Mouse (Mus musculus): ENCODE measurements around the gene Ly86. TPM values are rescaled to one million over a fixed set of nuclear protein-coding genes. Genes with fewer than 3 reads are reported as not detected.

Ly86 gene
- polyA plus RNA-seq, 1 experiment: not detected

- Histone ChIP-seq H3K36me3 (ENCODE audit: control insufficient read depth) (no peaks in the 10 kb centered on the region), H3K9me3 (ENCODE audit: control insufficient read depth, low read length) (no peaks in the 10 kb centered on the region), H3K4me3 (replicated peaks) (no peak overlapping the region), H3K4me1 (ENCODE audit: control insufficient read depth) (no peaks in the 10 kb centered on the region), H3K27me3 (ENCODE audit: control insufficient read depth) (peaks cover 17% of the 10 kb centered on the region)
- TF ChIP-seq GATA1 (IDR thresholded peaks at IDR 0.05; ENCODE audit: low read length) (no peak), TAL1 (IDR thresholded peaks at IDR 0.05; ENCODE audit: low read length) (no peak)
Observed at GRCm38 (mm10) chr13:37312951-37313350, 32.1 kb upstream of the Ly86 start.

- Histone ChIP-seq H3K4me1 (ENCODE audit: control insufficient read depth) (no peaks in the 10 kb centered on the region), H3K36me3 (ENCODE audit: control insufficient read depth) (no peaks in the 10 kb centered on the region), H3K9me3 (ENCODE audit: control insufficient read depth, low read length) (no peaks in the 10 kb centered on the region), H3K27me3 (ENCODE audit: control insufficient read depth) (no peaks in the 10 kb centered on the region), H3K4me3 (replicated peaks) (no peak overlapping the region)
- TF ChIP-seq GATA1 (IDR thresholded peaks at IDR 0.05; ENCODE audit: low read length): no peak
- no peak for TF ChIP-seq TAL1 (IDR thresholded peaks at IDR 0.05; ENCODE audit: low read length)
Observed at GRCm38 (mm10) chr13:37325504-37325903, 19.5 kb upstream of the Ly86 start.

DNA sequence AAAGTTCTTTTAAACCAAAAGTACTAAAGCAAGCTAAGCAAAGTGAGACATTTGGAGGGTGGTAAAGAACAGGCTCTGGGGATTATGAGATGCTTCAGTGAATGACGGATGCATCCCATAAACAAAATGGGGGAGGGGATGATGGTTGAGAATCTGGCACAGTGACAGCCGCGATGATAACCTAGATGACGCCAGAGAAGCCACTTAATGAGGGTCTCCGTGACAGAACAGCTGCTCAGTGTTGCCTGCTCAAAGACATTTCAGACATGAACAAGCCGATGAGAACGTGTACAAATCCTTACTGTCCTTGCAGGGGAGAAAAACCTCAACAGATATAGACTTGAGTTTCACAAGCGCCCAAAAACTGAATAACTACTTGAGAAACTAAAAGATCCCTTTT, 15.3 kb upstream of the Ly86 start:
- H3K36me3 ChIP-seq (ENCODE audit: control insufficient read depth): no peaks in the 10 kb centered on the region
- no peaks in the 10 kb centered on the region for H3K27me3 ChIP-seq (ENCODE audit: control insufficient read depth)
- TF ChIP-seq TAL1 (IDR thresholded peaks at IDR 0.05; ENCODE audit: low read length) (no peak), GATA1 (IDR thresholded peaks at IDR 0.05; ENCODE audit: low read length) (no peak)

DNA sequence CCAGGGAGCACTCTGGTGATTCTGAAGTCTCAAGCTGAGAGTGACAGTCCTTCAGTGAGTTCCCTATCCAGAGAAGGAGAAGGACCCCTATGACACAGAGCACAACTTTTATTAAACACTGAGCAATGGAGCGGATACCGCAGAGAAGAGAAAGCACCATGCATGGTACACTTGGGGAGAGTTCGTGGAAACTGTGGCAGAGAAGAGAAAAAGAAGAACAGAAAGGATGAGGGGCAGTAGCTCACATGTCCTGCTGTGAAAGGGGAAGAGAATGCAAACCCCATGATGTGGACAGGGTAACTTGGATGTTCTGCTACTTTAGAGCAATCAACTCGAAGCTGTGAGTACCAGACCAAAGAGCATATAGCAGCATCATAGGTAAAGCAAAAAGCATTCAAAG, 14.0 kb upstream of the Ly86 start:
- TF ChIP-seq GATA1 (IDR thresholded peaks at IDR 0.05; ENCODE audit: low read length) (no peak), TAL1 (IDR thresholded peaks at IDR 0.05; ENCODE audit: low read length) (no peak)
- Histone ChIP-seq H3K27me3 (ENCODE audit: control insufficient read depth) (no peaks in the 10 kb centered on the region), H3K4me1 (ENCODE audit: control insufficient read depth) (no peaks in the 10 kb centered on the region), H3K4me3 (replicated peaks) (no peak overlapping the region), H3K36me3 (ENCODE audit: control insufficient read depth) (no peaks in the 10 kb centered on the region), H3K9me3 (ENCODE audit: control insufficient read depth, low read length) (no peaks in the 10 kb centered on the region)

More for the DNA sequence above, 15.3 kb upstream of the Ly86 start:
- Histone ChIP-seq H3K4me1 (ENCODE audit: control insufficient read depth) (no peaks in the 10 kb centered on the region), H3K9me3 (ENCODE audit: control insufficient read depth, low read length) (no peaks in the 10 kb centered on the region), H3K4me3 (replicated peaks) (no peak overlapping the region)

- TF ChIP-seq TAL1 (IDR thresholded peaks at IDR 0.05; ENCODE audit: low read length) (no peak), GATA1 (IDR thresholded peaks at IDR 0.05; ENCODE audit: low read length) (no peak)
- H3K27me3 ChIP-seq (ENCODE audit: control insufficient read depth): no peaks in the 10 kb centered on the region
Observed at GRCm38 (mm10) chr13:37332779-37333543, 12.0 kb upstream of the Ly86 start.

GRCm38 (mm10) chr13:37333544-37333870, 11.5 kb upstream of the Ly86 start:
- no peaks in the 10 kb centered on the region for H3K36me3 ChIP-seq (ENCODE audit: control insufficient read depth)
- no peaks in the 10 kb centered on the region for H3K4me1 ChIP-seq (ENCODE audit: control insufficient read depth)
- no peaks in the 10 kb centered on the region for H3K9me3 ChIP-seq (ENCODE audit: control insufficient read depth, low read length)
- no peaks in the 10 kb centered on the region for H3K27me3 ChIP-seq (ENCODE audit: control insufficient read depth)
- TF ChIP-seq GATA1 (IDR thresholded peaks at IDR 0.05; ENCODE audit: low read length): no peak
- TF ChIP-seq TAL1 (IDR thresholded peaks at IDR 0.05; ENCODE audit: low read length): no peak
- no peak overlapping the region for H3K4me3 ChIP-seq (replicated peaks)

More at GRCm38 (mm10) chr13:37332779-37333543, 12.0 kb upstream of the Ly86 start:
- no peak overlapping the region for H3K4me3 ChIP-seq (replicated peaks)
- H3K4me1 ChIP-seq (ENCODE audit: control insufficient read depth): no peaks in the 10 kb centered on the region
- no peaks in the 10 kb centered on the region for H3K9me3 ChIP-seq (ENCODE audit: control insufficient read depth, low read length)
- no peaks in the 10 kb centered on the region for H3K36me3 ChIP-seq (ENCODE audit: control insufficient read depth)

DNA sequence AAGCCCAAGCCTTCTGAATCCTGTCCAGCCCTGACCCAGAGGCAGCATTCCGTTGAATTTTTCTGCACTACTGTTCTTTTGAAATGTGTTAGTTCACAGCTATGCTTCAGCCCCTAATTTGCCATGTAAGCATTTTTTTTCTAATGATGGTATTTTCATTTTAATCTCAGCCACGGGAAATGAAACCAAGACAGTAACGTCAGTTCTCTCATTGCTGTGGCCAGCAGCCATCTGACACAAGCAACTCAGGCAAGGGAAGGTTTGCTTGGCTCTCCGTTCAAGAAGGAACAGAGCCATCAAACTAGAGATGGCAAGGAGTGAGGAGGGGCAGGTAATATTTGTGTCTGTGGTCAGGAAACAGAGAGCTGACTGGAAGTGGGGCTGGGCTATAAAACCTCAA, 7.7 kb upstream of the Ly86 start:
- H3K9me3 ChIP-seq (ENCODE audit: control insufficient read depth, low read length): no peaks in the 10 kb centered on the region
- no peak for TF ChIP-seq TAL1 (IDR thresholded peaks at IDR 0.05; ENCODE audit: low read length)
- TF ChIP-seq GATA1 (IDR thresholded peaks at IDR 0.05; ENCODE audit: low read length): no peak
- H3K27me3 ChIP-seq (ENCODE audit: control insufficient read depth): no peaks in the 10 kb centered on the region
- no peak overlapping the region for H3K4me3 ChIP-seq (replicated peaks)
- no peaks in the 10 kb centered on the region for H3K4me1 ChIP-seq (ENCODE audit: control insufficient read depth)
- no peaks in the 10 kb centered on the region for H3K36me3 ChIP-seq (ENCODE audit: control insufficient read depth)

- H3K4me1 ChIP-seq (ENCODE audit: control insufficient read depth): no peaks in the 10 kb centered on the region
- no peaks in the 10 kb centered on the region for H3K36me3 ChIP-seq (ENCODE audit: control insufficient read depth)
- H3K9me3 ChIP-seq (ENCODE audit: control insufficient read depth, low read length): no peaks in the 10 kb centered on the region
- H3K27me3 ChIP-seq (ENCODE audit: control insufficient read depth): no peaks in the 10 kb centered on the region
- TF ChIP-seq GATA1 (IDR thresholded peaks at IDR 0.05; ENCODE audit: low read length) (no peak), TAL1 (IDR thresholded peaks at IDR 0.05; ENCODE audit: low read length) (no peak)
- H3K4me3 ChIP-seq (replicated peaks): no peak overlapping the region
Observed at GRCm38 (mm10) chr13:37337871-37338270, 7.1 kb upstream of the Ly86 start.

DNA sequence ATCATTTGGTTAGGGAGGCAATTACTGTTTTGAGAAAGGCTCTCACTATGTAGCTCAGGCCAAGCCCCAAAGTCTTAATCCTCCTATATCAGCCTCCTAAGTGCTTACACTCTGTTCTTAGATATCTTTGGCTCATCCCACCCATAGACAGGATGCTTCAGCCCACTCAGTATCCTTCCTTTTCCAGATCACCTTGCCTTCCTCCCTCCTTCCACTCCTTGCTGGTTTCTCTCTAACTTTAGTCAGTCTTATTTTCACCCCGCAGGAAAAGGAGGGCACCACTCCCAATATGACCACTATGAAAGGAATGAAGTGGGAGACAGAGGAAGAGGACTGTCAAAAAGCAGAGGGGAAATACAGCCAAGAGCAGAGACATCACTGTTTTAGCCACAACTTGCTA, 2.2 kb upstream of the Ly86 start:
- Histone ChIP-seq H3K27me3 (ENCODE audit: control insufficient read depth) (no peaks in the 10 kb centered on the region), H3K9me3 (ENCODE audit: control insufficient read depth, low read length) (no peaks in the 10 kb centered on the region), H3K36me3 (ENCODE audit: control insufficient read depth) (no peaks in the 10 kb centered on the region), H3K4me3 (replicated peaks) (no peak overlapping the region), H3K4me1 (ENCODE audit: control insufficient read depth) (no peaks in the 10 kb centered on the region)
- no peak for TF ChIP-seq GATA1 (IDR thresholded peaks at IDR 0.05; ENCODE audit: low read length)
- TF ChIP-seq TAL1 (IDR thresholded peaks at IDR 0.05; ENCODE audit: low read length): no peak

GRCm38 (mm10) chr13:37345823-37346222, 815 bp downstream of the Ly86 start:
- Histone ChIP-seq H3K9me3 (ENCODE audit: control insufficient read depth, low read length) (no peaks in the 10 kb centered on the region), H3K36me3 (ENCODE audit: control insufficient read depth) (no peaks in the 10 kb centered on the region), H3K27me3 (ENCODE audit: control insufficient read depth) (no peaks in the 10 kb centered on the region), H3K4me1 (ENCODE audit: control insufficient read depth) (no peaks in the 10 kb centered on the region), H3K4me3 (replicated peaks) (no peak overlapping the region)
- no peak for TF ChIP-seq TAL1 (IDR thresholded peaks at IDR 0.05; ENCODE audit: low read length)
- no peak for TF ChIP-seq GATA1 (IDR thresholded peaks at IDR 0.05; ENCODE audit: low read length)
